Mouse (Mus musculus): ENCODE measurements around the gene Il10rb. TPM values are rescaled to one million over a fixed set of nuclear protein-coding genes. Genes with fewer than 3 reads are reported as not detected.

The Il10rb gene
- total RNA-seq, 2 experiments from 2014 or later, result 82.7 to 101 TPM

DNA sequence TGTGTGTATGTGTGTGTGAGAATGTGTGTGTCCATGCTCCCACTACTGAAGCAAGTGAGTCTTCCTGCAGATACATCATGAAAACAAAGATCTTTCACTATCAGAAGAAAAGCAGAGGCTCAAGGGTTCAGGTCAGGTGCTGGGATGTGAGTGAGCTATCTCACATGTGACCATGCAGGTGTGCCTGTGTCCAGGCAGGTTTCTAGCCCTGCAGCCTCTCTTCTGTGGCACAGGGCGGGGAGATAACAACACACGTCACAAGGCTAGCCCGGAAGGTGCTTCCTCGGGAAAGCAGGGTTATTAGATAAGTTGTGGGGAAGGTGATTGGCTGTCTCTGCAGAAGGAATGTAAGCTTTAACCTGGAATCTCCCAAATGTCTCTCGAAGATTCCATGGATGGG, 25.8 kb upstream of the Il10rb start:
- intact Hi-C loops (cut with DNase I), result no loop called here
- no peak for DNase-seq

DNA sequence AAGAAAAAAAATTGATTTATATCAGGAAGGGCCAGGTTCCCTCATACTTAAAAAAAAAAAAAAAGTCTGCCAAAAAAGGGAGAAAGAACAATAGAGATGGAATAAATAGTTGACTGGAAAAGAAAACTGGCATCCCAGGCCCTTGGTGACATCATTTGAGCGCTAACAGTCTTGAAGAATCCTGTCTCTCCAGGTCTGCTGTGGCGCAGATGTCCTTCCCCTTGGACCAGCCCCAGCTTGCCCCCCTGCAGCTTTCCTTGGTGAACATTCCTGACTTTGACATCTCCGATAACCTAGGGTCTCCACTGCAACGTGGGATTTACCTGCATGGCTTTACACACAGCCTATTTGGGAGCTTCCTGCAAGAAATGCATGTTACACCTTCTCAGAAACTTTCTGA, 24.4 kb upstream of the Il10rb start:
- DNase-seq, result no peak
- intact Hi-C loops (cut with DNase I), result no loop called here

DNA sequence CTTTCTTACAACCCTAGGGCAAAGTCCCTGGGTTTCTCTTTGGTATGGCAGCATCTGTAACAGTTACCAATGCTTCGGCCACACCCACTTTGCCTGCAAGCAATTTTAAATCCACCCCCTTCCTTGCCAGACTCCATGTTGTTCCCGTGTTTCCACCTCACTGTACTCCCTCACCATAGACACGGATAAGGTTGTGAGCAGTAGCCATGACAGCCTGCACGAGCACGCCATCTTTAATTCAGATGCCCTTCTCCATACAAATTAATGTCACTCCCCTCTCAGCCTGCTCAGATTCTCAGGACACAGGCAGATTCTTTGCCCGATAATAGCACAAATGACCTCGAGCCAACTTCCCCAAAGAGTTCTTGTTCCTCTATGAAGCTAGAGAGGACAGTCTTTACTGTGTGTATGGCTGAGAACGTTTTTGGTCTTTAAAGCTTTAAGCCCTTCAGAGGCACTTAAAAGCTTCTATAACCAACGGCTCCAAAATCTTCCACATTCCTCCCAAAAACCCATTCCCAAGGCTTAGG, 23.6 kb upstream of the Il10rb start:
- no peak for DNase-seq
- intact Hi-C loops (cut with DNase I), result no loop called here

DNA sequence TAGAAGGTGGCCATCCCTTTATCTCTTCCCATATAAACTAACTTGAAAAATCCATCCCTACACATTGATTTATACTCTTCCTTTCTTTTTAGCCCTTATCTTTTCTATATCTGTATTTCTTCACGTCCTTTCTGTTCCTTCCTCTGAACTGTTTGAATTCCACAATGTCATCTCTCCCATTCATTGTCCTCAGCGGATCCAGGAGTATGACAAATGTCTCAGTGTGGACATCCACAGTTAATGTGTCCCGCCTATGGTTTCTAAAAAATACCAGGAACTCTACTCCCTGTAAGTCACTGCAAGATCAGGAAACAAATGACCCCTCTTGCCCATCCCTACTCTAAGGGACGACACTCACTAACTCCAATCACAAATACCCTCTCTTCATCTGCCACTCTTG, 21.7 kb upstream of the Il10rb start:
- DNase-seq, result no peak
- intact Hi-C loops (cut with DNase I), result loop anchor here (2.0 kb wide), 1 partner anchor 21 kb away; no protein-coding TSS in a partner anchor

DNA sequence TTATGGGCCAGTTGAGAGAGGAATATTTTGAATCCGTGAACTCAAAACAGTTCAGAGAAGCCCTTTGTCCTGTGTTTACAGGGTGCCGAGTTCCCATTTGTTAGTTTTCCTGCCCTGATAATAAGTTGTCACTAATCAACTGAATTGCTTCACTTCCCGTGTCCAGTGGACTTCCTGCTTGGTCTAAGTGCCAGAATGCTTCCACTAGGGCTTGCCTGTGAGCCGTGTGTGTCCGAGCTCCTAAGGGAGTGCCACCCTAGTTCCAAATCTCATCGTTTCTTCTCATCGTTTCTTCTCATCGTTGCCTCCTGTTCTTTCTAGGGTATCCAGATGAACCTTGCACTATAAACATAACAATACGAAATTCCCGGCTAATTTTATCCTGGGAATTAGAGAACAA, 20.3 kb upstream of the Il10rb start:
- peak; percentile 59 to 66 for DNase-seq
- intact Hi-C loops (cut with DNase I), result loop anchor here (2.0 kb wide), 1 partner anchor 23 kb away; no protein-coding TSS in a partner anchor

DNA sequence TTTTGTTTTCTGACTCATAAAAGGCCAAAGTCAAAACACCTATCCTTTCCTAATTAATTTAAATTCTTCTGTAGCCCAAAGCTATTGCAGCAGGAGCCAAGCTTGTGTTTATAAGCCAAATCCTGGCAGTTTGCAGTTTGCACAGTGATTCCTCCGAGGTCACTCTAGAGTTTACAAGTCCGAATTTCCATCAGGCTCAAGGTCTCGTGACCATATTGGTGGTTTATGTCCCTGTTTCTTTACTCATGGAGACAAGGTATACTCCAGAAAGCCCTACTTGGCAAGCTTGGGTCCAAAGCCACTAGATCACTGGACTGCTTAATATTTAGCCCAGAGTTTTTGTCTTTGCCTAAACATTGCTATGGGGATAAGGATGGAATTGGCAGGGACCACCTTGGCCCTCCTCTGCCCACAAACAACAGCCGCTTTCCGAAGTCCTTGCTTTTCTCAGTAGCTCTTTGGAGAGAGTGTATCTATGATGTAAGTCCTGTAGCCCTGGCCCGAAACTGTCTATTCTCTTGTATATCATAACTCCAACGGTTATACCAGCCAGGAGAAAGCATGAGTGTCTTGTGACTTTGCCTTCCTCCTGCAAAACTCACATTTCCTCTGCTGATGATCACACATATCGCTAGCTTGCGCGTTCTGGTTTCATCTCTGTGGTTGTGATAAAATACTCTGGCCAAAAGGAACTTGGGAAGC, 19.4 kb upstream of the Il10rb start:
- DNase-seq, result no peak
- intact Hi-C loops (cut with DNase I), result no loop called here

DNA sequence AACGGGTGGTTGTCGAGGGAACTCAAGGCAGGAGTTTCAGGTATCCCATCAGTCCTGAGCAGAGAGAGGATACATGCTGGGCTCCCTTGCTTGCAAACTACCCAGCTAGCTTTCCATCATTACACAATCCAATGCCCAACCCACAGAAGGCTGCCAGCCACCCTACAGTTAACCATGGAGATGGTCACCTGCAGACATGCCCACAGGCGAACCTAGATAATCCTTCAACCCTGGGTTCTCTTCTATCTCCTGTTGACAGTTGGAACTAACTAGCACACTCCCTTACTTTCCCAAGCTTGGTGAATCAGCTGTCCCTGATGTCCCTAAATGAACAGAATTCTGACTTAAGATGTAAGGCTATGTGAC, 18.9 kb upstream of the Il10rb start:
- intact Hi-C loops (cut with DNase I), result no loop called here
- no peak for DNase-seq

DNA sequence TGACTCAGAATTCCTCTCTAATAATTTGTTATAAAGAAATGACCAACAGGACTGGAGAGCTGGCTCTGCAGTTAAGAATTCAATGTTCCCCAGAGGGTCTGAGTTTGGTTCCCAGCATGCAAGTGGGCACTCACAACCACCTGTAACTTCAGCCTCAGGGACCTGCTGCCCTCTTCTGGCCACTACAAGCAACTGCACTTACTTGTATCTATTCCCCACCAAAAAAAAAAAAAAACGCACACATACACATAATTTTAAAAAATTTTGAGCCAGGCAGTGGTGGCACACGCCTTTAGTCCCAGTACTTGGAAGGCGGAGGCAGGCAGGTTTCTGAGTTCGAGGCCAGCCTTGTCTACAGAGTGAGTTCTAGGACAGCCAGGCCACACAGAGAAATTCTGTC, 15.9 kb upstream of the Il10rb start:
- DNase-seq, result no peak
- intact Hi-C loops (cut with DNase I), result no loop called here

DNA sequence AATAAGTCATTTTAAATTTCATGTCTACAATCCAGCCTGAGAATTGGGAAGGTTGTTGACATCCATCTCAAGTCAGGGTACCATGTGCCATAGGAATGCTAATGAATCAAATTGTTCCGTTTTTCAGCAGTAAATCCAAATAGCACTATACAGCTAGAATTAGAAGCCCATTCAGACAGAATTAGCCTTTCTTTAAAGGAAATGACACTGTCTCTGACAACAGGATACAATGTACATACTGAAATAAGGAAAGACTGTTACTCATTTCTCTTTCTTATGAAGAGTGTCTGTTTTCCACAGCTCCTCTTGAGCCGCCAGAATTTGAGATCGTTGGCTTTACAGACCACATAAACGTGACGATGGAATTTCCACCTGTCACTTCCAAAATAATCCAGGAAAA, 14.5 kb upstream of the Il10rb start, which contains the start of gene Gm21970:
TSS of gene Gm21970 (plus strand) at position 301 of the 400 bp plus-strand sequence.
- DNase-seq, result no peak
- intact Hi-C loops (cut with DNase I), result no loop called here

DNA sequence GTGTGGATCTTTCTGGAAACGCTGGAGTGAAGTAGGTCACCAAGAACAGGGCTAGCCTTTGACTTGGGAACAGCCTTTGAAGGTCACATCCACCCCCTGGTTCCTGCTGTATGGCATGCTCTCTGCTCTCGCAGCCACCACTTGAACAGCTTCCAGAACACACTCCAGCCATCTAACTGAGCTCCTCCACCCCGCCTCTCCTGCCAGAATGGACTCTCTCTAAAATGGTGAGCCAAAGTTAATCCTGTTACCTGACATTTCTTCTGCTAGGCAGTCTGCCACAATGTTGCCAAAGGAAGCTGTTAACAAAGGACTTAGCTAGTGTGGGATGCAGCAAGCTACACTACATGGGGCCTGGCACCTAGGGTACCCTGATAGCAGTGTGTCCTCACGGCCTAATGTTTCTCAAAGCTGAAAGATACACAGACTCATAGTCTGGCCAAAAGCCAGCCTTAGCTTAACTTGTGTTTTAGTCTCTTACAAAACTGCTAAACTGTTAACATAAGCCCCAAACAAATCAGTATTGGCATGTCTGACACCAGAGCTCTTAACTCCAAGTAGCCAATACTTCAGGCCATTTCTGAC, 11.0 kb upstream of the Il10rb start:
- DNase-seq, result peak; percentile 58 to 68
- intact Hi-C loops (cut with DNase I), result no loop called here

DNA sequence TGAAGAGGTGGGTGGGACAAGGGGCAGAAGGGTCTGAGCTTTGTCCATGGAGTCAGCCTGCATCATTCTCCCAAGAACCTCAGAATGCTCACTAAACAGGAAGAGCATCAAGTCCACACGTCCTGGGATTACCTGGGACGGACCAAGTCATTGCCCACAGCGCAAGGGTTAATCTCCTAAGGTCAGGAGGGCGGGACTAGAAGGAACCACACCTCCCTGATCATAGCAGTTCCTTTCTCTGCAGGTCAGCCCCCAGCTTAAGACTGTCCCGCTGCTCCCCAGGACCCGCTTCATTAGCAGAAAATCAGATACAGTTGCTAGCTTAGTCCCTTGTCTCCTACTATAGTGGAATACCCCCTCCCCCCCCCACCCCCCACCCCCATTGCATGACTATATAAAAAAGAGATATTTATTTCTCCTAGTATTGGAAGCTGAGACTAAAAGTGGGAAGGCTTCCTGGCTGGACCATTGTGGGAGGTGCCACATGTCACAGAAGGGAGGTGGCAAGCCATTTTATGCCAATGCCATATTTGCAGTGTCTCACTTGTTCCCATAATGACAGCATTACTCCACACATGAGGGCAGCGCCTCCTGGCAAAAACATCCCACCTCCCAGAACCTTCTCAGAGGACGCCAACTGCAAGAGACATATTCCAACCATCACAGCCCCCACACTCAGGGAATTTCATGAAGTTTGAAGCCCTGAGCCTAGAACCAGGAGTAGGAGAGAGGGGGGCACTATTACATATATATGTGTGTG, 10.2 kb upstream of the Il10rb start:
- no peak for DNase-seq
- intact Hi-C loops (cut with DNase I), result no loop called here

DNA sequence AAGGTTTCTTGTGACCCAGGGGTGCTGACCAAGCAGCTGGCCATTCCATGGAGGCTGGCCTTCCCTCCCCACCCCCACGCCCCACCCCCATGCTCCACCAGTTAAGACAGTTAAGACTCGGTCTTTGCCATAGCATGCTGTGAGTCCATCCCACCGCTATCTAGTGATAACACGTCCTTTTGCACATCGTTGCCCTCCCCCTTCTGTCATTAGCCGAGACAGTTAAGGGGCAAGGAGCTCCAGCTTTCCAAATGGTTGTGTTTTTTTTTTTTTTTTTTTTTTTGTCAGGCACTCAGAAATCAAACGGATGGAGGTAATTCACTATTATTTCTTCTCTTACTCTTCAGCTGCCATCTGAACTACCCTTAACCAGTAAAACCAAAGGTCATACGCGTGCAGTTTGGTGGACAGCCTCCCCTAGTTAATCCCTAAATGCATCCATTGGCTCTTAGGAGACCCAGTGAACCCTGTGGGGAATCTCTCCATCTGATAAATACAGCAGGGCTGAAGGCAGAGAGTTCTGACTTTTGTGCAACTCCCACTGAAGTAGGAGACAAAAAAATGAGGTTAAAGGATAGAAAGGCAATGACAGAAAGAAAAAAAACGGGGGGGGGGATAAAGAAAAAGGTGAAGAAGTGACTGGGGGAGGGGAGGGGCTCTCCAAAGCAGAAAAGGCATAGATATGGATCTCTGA, 9.0 kb upstream of the Il10rb start:
- intact Hi-C loops (cut with DNase I), result no loop called here
- no peak for DNase-seq

DNA sequence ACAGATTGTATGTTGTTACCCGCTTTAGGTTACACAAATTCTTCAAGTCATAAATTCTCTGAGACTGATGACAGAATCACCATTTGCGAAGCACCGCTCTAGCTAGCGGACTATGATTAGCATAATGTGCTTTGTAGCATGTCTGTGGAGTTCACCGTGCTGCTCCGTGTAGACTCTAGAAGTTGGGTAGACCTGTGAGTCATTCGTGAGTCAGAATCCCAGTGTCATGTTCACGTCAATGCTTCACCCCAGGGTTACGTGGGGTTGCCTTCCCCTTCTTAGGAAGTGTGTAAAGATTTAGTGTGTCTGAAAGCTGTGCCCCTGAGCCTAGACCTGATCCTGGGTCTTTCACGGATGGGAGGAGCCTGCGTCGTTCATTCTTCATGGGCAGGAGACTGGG, 7.9 kb upstream of the Il10rb start:
- intact Hi-C loops (cut with DNase I), result no loop called here

DNA sequence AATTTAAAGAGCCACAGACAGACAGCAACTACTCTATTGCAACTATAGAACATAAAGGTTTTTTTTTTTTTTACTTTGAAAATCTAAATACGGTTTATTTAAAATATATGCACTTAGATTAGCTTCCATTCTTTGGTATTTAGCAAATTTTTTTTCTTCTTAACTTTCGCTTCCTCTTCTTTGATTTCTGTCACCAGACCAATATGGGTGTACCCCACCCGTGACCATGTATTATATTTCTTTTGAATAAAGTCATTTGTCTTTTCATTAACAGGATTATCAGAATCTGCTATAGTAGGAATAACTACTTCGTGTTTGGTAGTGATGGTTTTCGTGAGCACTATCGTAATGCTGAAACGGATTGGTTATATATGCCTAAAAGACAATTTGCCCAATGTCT, 7.0 kb upstream of the Il10rb start:
- intact Hi-C loops (cut with DNase I), result no loop called here
- DNase-seq, result no peak

More for the DNA sequence above, 7.9 kb upstream of the Il10rb start:
- no peak for DNase-seq

DNA sequence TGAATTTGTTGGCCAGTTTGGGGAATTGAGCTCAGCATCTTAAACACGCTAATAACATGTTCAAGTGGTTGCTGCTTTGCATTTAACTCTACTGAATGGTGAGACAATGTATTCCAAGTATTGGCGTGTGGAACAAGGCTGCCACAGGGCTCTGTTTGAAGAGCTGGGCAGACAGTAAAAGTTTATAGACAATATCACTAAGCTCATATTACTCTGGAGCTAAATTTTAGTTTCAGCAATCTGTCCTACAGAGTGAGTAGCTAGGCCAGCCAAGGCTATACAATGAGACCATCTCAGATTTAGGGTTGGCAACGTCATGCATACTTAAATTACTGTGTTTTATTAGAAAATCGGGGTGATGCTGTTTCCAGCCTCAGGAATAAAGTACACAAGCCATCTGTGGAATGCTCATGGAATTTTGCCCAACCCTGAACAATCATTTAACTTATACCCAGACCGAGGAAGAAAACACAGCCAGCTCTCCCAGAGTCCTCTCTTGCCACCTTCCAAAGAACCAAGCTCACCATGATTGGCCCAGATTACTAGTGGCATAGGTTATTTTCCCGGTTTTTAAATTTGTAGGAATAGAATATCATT, 4.3 kb upstream of the Il10rb start:
- no peak for DNase-seq
- intact Hi-C loops (cut with DNase I), result no loop called here

DNA sequence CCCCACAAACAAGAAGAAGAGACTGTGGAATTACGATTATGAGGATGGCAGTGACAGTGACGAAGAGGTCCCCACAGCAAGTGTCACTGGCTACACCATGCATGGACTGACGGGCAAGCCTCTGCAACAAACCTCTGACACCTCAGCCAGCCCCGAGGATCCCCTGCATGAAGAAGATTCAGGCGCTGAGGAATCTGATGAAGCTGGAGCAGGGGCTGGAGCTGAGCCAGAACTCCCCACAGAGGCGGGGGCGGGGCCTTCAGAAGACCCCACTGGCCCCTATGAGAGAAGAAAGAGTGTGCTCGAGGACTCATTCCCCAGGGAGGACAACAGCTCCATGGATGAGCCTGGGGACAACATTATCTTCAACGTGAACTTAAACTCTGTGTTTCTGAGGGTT, 2.2 kb upstream of the Il10rb start:
- DNase-seq, result no peak
- intact Hi-C loops (cut with DNase I), result no loop called here

DNA sequence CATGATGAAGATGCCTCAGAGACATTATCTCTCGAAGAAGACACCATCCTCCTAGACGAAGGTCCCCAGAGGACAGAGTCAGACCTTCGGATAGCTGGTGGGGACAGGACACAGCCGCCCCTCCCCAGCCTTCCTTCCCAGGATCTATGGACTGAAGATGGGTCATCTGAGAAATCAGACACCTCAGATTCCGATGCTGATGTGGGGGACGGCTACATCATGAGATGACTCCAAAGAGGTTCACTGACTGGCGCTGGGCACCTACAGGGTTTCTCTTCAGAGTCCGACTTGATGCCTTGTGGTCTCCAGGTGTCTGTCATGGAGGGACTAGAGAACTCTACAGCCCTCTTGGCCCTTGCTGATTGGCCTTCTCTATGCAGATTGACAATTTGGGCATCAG, 1.8 kb upstream of the Il10rb start:
- intact Hi-C loops (cut with DNase I), result no loop called here
- DNase-seq, result no peak

DNA sequence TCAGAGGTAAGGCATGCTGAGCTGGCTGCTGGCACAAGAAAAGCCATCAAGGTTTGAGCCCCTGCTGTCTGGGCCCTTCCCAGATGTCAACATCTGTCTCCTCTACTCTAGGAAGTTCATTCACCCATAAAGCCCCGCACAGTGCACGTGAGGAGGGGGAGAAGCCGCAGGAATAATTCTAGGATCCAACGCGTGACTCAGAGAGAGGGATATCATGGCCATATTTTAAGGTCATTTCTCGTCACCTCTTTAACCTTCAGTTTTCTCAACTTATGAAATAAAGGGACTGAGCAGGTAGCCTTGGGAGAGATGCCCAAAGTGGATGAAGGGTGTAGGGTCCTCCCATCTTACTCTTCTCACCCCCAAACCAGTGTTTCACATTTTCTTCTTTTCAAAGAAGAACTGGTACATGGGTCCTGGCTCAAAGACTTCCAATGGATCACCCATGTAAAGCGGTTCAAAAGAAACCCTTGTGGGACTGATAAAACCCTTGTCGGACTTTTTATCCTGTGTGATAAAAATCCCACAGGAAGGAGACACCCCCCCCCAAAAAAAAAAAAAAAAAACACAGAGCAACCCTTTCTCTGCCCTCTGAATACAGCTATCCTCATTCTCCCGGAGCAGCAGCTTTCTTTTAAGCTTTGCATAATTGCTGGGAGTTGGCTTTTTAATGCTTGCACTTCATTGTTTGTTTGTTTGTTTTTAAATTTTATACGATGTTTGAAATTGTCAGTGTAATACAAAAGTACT, 961 bp upstream of the Il10rb start:
- intact Hi-C loops (cut with DNase I), result no loop called here
- DNase-seq, result no peak

DNA sequence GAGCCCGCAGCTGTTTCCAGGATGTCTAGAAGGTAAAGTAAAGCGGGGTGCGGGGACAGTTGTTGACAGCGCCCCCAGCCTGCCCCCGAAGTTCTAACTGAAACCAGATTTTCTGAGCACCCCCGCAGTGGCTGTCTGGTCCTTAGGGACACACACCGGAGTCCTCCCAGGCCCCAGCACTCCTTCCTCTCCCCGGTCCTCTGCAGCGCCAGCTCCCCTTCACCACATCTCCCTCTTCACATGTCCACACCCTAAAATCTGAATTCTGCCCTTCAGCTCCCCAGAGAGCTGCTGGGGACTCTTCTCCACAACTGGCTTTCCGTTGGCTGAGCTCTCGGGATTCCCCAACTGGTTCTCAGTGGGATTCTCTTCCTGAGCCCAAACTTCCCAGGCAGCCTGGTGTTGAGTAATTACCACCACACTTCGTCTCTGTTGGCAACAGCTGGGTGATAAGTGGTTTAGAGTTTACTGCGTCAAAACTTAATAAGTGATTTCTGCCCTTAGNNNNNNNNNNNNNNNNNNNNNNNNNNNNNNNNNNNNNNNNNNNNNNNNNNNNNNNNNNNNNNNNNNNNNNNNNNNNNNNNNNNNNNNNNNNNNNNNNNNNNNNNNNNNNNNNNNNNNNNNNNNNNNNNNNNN, 739 bp downstream of the Il10rb start:
- DNase-seq, result peak; percentile 68 to 76
- intact Hi-C loops (cut with DNase I), result loop anchor here (1.0 to 2.0 kb wide), 4 partner anchors 34 to 78 kb away; partner anchors contain the start of genes Ifnar1 and Ifnar2
